ENCODE assay signal across 11 mouse cellular contexts in genomic region chr13:100152659-100153058, GRCm38 (mm10). TPM values are rescaled to one million over a fixed set of nuclear protein-coding genes. Genes with fewer than 3 reads are reported as not detected.
DNase-seq lines count a peak whose midpoint lies in the region.
"Had no signal": no experiment of that assay in that cellular context is flagged by ENCODE, and none has a peak within 500 bp of the region (broad histone marks: within the 10 kb centered on the region; RNA-seq: fewer than 3 reads in every experiment).

No protein-coding gene starts in this region.

- DNase-seq in adrenal gland, postnatal 10 days: peak; percentile 8
- DNase-seq in adrenal gland, postnatal 25 days: no peak
- peak; percentile 26 to 39 for DNase-seq in spleen, postnatal 36 days (ENCODE audit: low spot score in 2 of 2)
- DNase-seq in spleen, adult 12 weeks (ENCODE audit: low spot score): no peak
- DNase-seq in lung, postnatal 25 days (ENCODE audit: low spot score): peak; percentile 61
- DNase-seq in thymus, postnatal 10 days (ENCODE audit: low spot score in 2 of 2): no peak
- no peak for DNase-seq in gastrocnemius, adult 8-10 months (ENCODE audit: low spot score in 2 of 2)
- no peak for DNase-seq in embryo, embryonic 9.5 days (ENCODE audit: extremely low spot score)
- DNase-seq: cerebellum, adult 11 months; kidney, postnatal 25 days; spleen, adult 18-20 months had no signal

RNA-seq across cellular contexts. Expression of gene Smn1, which starts 28.0 kb away (rescaled TPM):
- total RNA-seq in adrenal gland, postnatal 10 days (2021): 10 to 100 TPM; 32.8 to 33.7 TPM
- 36.4 and 39.7 TPM in 2 replicates for total RNA-seq in adrenal gland, postnatal 25 days (2021)
- 10 to 100 TPM; 12.0 to 16.7 (median 14.8) TPM for total RNA-seq in gastrocnemius, adult 8-10 months (2022)

RNA-seq across cellular contexts. Expression of gene Serf1, which starts 44.8 kb away (rescaled TPM):
- total RNA-seq in adrenal gland, postnatal 10 days (2021): 10 to 100 TPM; 25.9 to 29.3 TPM
- 25.6 and 34.4 TPM in 2 replicates for total RNA-seq in adrenal gland, postnatal 25 days (2021)
- total RNA-seq in gastrocnemius, adult 8-10 months (2022): 10 to 100 TPM in 1 of 4 experiments, 1 to 10 TPM in 3; 5.1 to 11.4 (median 7.5) TPM

RNA-seq across cellular contexts. Expression of gene Bdp1, which starts 48.8 kb away (rescaled TPM):
- 10 to 100 TPM; 31.8 to 32.9 TPM for total RNA-seq in adrenal gland, postnatal 10 days (2021)
- total RNA-seq in adrenal gland, postnatal 25 days (2021): 32.2 and 40.7 TPM in 2 replicates
- 10 to 100 TPM in 3 of 4 experiments, 1 to 10 TPM in 1; 9.3 to 18.4 (median 12.6) TPM for total RNA-seq in gastrocnemius, adult 8-10 months (2022)

RNA-seq across cellular contexts. Expression of gene Naip2, which starts 49.2 kb away (rescaled TPM):
- 1 to 10 TPM; 1.2 to 1.4 TPM for total RNA-seq in adrenal gland, postnatal 10 days (2021)
- 1.5 and 1.9 TPM in 2 replicates for total RNA-seq in adrenal gland, postnatal 25 days (2021)
- under 1 TPM; 0.10 to 0.34 (median 0.14) TPM for total RNA-seq in gastrocnemius, adult 8-10 months (2022)

Comparison
In these comparisons a context has a peak if more than half of its experiments do, and no peak if none do; other contexts are left out.
1. DNase-seq: peak in adrenal gland, postnatal 10 days (single experiment), spleen, postnatal 36 days (2 of 2) and lung, postnatal 25 days (single experiment); none in adrenal gland, postnatal 25 days (single experiment), spleen, adult 12 weeks (single experiment), thymus, postnatal 10 days (0 of 2), gastrocnemius, adult 8-10 months (0 of 2) and embryo, embryonic 9.5 days (single experiment).